Mouse (Mus musculus): ENCODE results near the gene Mob3b. TPM values are rescaled to one million over a fixed set of nuclear protein-coding genes. Genes with fewer than 3 reads are reported as not detected.

The Mob3b gene
- total and polyA plus RNA-seq, 3 experiments = 0.33 TPM; not detected in 2

DNA sequence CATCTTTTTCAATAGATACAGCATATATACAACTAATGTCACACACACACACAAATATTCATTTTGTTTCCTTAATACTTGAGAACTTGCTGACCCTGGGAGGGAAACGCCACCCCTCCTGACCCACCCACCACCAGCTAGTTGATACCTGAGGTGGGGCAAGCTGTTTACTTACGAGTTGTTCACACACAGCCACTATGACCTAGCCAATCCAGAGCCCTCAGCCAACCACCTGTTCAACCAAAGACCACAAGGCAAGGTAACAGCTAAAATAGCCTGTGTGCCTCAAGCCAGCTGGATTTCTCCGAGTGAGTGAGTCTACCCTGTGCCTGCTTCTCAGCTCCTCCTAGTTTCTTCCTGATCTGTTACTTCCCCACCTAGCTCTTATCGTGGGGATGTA lies 172.9 kb downstream of the Mob3b start:
- Histone ChIP-seq H3K4me3 (ENCODE audit: low read depth, low read length) (no peak overlapping the region), H3K36me3 (replicated peaks) (no peaks in the 10 kb centered on the region), H3K4me1 (ENCODE audit: insufficient read depth, low read depth, low read length) (no peaks in the 10 kb centered on the region), H3K9me3 (replicated peaks) (no peaks in the 10 kb centered on the region), H3K27me3 (ENCODE audit: insufficient read depth, low read length) (no peaks in the 10 kb centered on the region)
- no peak for DNase-seq (ENCODE audit: low spot score)
- ATAC-seq (ENCODE audit: extremely low read depth, insufficient number of reproducible peaks, low FRiP score, poor library complexity, severe bottlenecking) = no peak
- TF ChIP-seq TAL1 (conservative IDR thresholded peaks at IDR 0.05; ENCODE audit: low read depth, low read length) = no peak
- no peak for TF ChIP-seq POLR2AphosphoS5 (IDR thresholded peaks at IDR 0.05; ENCODE audit: insufficient replicate concordance, low read depth, low read length)
- TF ChIP-seq GATA1 (IDR thresholded peaks at IDR 0.05; ENCODE audit: borderline replicate concordance, low read length) = no peak
- no peak for TF ChIP-seq GATA2 (IDR thresholded peaks at IDR 0.05; ENCODE audit: borderline replicate concordance, low read depth, low read length)
- TF ChIP-seq CTCF (IDR thresholded peaks at IDR 0.05; ENCODE audit: low read depth, low read length) = no peak

DNA sequence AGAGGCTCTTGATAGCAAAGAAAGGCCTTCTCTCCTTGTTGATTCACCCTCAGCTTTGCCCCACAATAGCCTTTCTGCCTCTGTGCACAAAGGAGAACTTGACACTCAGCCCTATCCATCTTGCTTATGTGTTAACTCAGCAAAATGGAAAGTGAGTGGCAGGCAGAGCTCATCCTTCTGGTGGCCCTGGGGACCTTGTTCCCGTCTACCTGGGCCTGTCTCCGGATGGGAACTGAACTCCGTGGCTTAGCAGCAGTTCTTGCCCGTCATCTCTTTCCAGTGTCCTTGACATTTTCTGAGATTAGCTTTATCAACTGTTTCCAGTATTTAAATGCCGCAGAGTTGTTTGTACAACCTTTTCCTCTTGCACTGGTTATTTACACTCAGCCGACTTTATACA lies 173.8 kb downstream of the Mob3b start:
- Histone ChIP-seq H3K27me3 (ENCODE audit: insufficient read depth, low read length) (no peaks in the 10 kb centered on the region), H3K36me3 (replicated peaks) (no peaks in the 10 kb centered on the region), H3K4me3 (ENCODE audit: low read depth, low read length) (no peak overlapping the region), H3K9me3 (replicated peaks) (no peaks in the 10 kb centered on the region), H3K4me1 (ENCODE audit: insufficient read depth, low read depth, low read length) (no peaks in the 10 kb centered on the region)
- TF ChIP-seq POLR2AphosphoS5 (IDR thresholded peaks at IDR 0.05; ENCODE audit: insufficient replicate concordance, low read depth, low read length) (no peak), GATA1 (IDR thresholded peaks at IDR 0.05; ENCODE audit: borderline replicate concordance, low read length) (no peak), GATA2 (IDR thresholded peaks at IDR 0.05; ENCODE audit: borderline replicate concordance, low read depth, low read length) (no peak), TAL1 (conservative IDR thresholded peaks at IDR 0.05; ENCODE audit: low read depth, low read length) (no peak)
- DNase-seq (ENCODE audit: low spot score) = no peak
- no peak for ATAC-seq (ENCODE audit: extremely low read depth, insufficient number of reproducible peaks, low FRiP score, poor library complexity, severe bottlenecking)

DNA sequence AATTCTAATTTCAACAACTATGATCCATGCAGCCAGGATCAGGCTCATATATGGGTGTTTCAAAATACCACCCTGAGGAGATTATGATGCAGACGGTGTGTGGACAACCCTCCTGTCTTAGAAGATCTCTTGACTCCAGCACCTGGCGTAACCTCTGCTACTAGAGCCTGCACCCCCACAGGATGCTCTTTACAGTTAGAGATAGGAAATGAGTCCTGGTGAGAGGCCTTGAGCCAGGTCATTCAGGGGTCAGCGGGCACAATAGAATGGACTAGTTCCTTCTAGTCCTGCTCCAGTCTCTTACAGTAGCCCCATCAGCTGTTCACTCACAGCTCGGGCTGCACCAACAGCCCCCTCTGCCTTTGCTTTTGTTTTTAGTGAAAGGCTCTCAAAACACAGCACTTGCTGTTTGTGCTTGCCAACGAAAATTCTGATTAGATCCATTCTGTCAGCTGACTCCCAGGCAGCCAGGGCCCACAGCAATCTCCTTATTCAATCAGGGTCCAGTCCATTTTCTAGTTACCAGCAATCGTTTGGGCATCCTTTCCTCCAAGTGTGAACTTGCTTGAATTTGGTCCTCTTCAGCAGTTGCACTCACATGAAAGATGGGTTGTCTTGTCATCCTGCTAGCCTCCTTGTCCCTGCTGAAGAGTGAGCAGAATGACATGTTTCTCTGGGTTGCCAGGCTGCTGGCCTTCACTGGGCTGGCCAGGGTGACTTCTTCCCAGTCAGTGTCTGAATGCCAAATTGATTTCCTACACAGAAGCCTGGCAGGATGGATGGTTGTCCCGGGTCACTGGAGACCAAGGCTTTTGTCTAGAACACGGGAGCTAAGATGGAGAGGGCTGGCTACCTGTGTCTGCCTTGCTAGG lies 175.7 kb downstream of the Mob3b start:
- TF ChIP-seq GATA1 (IDR thresholded peaks at IDR 0.05; ENCODE audit: borderline replicate concordance, low read length) = no peak
- TF ChIP-seq CTCF (IDR thresholded peaks at IDR 0.05; ENCODE audit: low read depth, low read length) = no peak
- no peak for TF ChIP-seq TAL1 (conservative IDR thresholded peaks at IDR 0.05; ENCODE audit: low read depth, low read length)
- TF ChIP-seq POLR2AphosphoS5 (IDR thresholded peaks at IDR 0.05; ENCODE audit: insufficient replicate concordance, low read depth, low read length) = no peak
- TF ChIP-seq GATA2 (IDR thresholded peaks at IDR 0.05; ENCODE audit: borderline replicate concordance, low read depth, low read length) = no peak
- Histone ChIP-seq H3K9me3 (replicated peaks) (no peaks in the 10 kb centered on the region), H3K4me1 (ENCODE audit: insufficient read depth, low read depth, low read length) (no peaks in the 10 kb centered on the region), H3K27me3 (ENCODE audit: insufficient read depth, low read length) (no peaks in the 10 kb centered on the region), H3K36me3 (replicated peaks) (no peaks in the 10 kb centered on the region), H3K4me3 (ENCODE audit: low read depth, low read length) (no peak overlapping the region)
- ATAC-seq (ENCODE audit: extremely low read depth, insufficient number of reproducible peaks, low FRiP score, poor library complexity, severe bottlenecking) (no peak), DNase-seq (ENCODE audit: low spot score) (no peak)

DNA sequence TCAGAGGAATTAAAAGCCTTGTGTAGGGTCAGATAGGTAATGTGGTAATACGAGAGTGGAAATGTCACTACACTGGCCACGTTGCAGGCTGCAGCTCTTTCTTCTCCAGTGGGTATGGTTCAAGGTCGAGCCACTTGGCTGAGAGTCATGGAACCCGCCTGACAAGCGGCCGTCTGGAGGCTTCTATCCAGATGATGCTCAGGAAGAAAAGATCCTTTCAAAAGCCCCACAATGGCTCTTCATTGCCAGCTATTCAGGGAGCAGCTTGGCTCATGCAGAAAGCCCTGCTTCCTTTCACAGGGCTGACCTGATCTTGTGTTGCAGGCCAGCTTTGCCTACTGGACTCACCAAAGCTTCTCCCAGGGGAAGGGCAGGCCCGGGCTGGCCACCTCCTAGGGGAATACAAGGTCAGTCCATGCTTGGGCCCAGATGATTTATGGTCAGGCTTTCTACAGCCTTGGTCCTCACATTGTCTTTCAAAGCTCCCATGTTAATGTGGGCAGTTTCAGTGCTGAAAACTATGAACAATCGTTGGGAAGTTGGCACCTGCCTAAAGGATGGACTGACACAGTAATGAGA lies 176.7 kb downstream of the Mob3b start:
- no peaks in the 10 kb centered on the region for H3K9me3 ChIP-seq (replicated peaks)
- H3K4me3 ChIP-seq (ENCODE audit: low read depth, low read length) = no peak overlapping the region
- DNase-seq (ENCODE audit: low spot score) (no peak), ATAC-seq (ENCODE audit: extremely low read depth, insufficient number of reproducible peaks, low FRiP score, poor library complexity, severe bottlenecking) (no peak)
- no peaks in the 10 kb centered on the region for H3K27me3 ChIP-seq (ENCODE audit: insufficient read depth, low read length)
- no peaks in the 10 kb centered on the region for H3K4me1 ChIP-seq (ENCODE audit: insufficient read depth, low read depth, low read length)
- no peaks in the 10 kb centered on the region for H3K36me3 ChIP-seq (replicated peaks)
- TF ChIP-seq TAL1 (conservative IDR thresholded peaks at IDR 0.05; ENCODE audit: low read depth, low read length) = no peak
- TF ChIP-seq GATA2 (IDR thresholded peaks at IDR 0.05; ENCODE audit: borderline replicate concordance, low read depth, low read length) = no peak
- no peak for TF ChIP-seq GATA1 (IDR thresholded peaks at IDR 0.05; ENCODE audit: borderline replicate concordance, low read length)
- TF ChIP-seq POLR2AphosphoS5 (IDR thresholded peaks at IDR 0.05; ENCODE audit: insufficient replicate concordance, low read depth, low read length) = no peak

DNA sequence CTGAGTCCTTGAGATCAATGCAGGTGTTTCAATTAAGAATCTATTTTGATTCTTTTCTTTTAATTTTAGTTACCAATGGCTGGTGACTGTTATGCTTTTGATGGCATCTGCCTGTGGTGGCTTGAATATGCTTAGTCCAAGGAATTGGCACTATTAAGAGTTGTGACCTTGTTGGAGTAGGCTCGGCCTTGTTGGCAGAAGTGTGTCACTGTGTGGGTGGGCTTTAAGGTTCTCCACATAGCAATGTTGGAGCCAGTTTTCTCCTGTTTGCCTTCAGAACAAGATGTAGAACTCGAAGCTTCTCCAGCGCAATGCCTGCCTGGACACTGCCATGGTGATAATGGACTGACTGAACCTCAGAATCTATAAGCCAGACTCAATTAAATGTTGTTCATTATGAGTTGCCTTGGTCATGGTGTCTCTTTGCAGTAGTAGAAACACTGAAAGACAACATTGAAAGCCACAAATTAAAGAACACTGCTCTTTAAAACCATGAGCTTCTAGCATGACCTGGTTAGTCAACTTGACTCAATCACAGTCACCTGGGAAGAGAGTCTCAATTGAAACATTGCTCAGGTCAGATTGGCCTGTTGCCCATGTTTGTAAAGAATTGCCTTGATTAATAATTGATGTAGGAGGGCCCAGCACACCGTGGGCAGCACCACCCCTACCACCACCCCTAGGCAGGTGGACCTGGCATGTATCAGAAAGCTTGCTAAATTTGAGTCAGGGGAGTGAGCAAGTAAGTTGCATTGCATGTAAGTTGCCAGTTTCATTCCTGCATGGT lies 180.2 kb downstream of the Mob3b start:
- no peak for ATAC-seq (ENCODE audit: extremely low read depth, insufficient number of reproducible peaks, low FRiP score, poor library complexity, severe bottlenecking)
- H3K36me3 ChIP-seq (replicated peaks) = no peaks in the 10 kb centered on the region
- TF ChIP-seq GATA1 (IDR thresholded peaks at IDR 0.05; ENCODE audit: borderline replicate concordance, low read length) = no peak
- no peak for TF ChIP-seq TAL1 (conservative IDR thresholded peaks at IDR 0.05; ENCODE audit: low read depth, low read length)
- no peak for TF ChIP-seq GATA2 (IDR thresholded peaks at IDR 0.05; ENCODE audit: borderline replicate concordance, low read depth, low read length)
- no peak for TF ChIP-seq POLR2AphosphoS5 (IDR thresholded peaks at IDR 0.05; ENCODE audit: insufficient replicate concordance, low read depth, low read length)
- TF ChIP-seq CTCF (IDR thresholded peaks at IDR 0.05; ENCODE audit: low read depth, low read length) = no peak
- H3K4me3 ChIP-seq (ENCODE audit: low read depth, low read length) = no peak overlapping the region
- no peaks in the 10 kb centered on the region for H3K4me1 ChIP-seq (ENCODE audit: insufficient read depth, low read depth, low read length)
- H3K9me3 ChIP-seq (replicated peaks) = no peaks in the 10 kb centered on the region
- H3K27me3 ChIP-seq (ENCODE audit: insufficient read depth, low read length) = no peaks in the 10 kb centered on the region
- DNase-seq (ENCODE audit: low spot score) = no peak

DNA sequence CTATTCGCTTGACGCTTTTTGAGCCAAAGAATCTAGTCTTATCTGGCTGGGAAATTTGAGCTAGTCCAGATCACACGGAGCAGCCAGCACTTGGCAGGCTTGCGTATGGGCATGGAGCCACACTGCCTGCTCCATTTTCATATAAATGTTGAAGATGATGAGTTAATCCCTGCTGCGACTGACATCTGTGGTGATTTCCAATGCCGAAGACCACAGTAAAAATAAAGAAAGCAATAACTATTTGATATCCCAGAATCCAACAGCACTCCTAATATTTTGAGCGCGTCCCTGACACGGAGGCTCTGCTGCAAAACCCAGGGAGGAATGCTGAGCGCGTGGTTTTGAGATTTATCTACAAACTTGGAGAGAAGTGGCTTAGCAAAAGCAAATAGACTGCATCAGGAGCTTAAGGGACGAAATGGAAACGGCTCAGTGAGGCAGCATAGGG lies 180.9 kb downstream of the Mob3b start:
- no peaks in the 10 kb centered on the region for H3K9me3 ChIP-seq (replicated peaks)
- TF ChIP-seq POLR2AphosphoS5 (IDR thresholded peaks at IDR 0.05; ENCODE audit: insufficient replicate concordance, low read depth, low read length) (no peak), GATA1 (IDR thresholded peaks at IDR 0.05; ENCODE audit: borderline replicate concordance, low read length) (no peak), TAL1 (conservative IDR thresholded peaks at IDR 0.05; ENCODE audit: low read depth, low read length) (no peak), GATA2 (IDR thresholded peaks at IDR 0.05; ENCODE audit: borderline replicate concordance, low read depth, low read length) (no peak), CTCF (IDR thresholded peaks at IDR 0.05; ENCODE audit: low read depth, low read length) (no peak)
- no peaks in the 10 kb centered on the region for H3K36me3 ChIP-seq (replicated peaks)
- DNase-seq (ENCODE audit: low spot score) = no peak
- no peaks in the 10 kb centered on the region for H3K27me3 ChIP-seq (ENCODE audit: insufficient read depth, low read length)
- no peak for ATAC-seq (ENCODE audit: extremely low read depth, insufficient number of reproducible peaks, low FRiP score, poor library complexity, severe bottlenecking)
- H3K4me1 ChIP-seq (ENCODE audit: insufficient read depth, low read depth, low read length) = no peaks in the 10 kb centered on the region
- no peak overlapping the region for H3K4me3 ChIP-seq (ENCODE audit: low read depth, low read length)

Measured in G1E (cell line).